Mouse (Mus musculus) forebrain, embryonic 16.5 days (tissue): ENCODE measurements around the gene Ube2g2. TPM values are rescaled to one million over a fixed set of nuclear protein-coding genes. Genes with fewer than 3 reads are reported as not detected.
A peak's percentile ranks its signal among the peaks of the same experiment; 100 is the strongest.

Experiments used
- ATAC-seq: fragments of 200-750 bp; cut with Nextera tagmentation; 2 replicates; pipeline ENCODE4 v1.8.0; 2017; ENCODE audit warnings: mild to moderate bottlenecking, moderate library complexity
- H3K27ac ChIP-seq: fragments of 300-500 bp; sonication (generic); 2 replicates; pipeline ENCODE4 v1.5.1; 2014; ENCODE audit warnings: low read length, control low read depth
- H3K27me3 ChIP-seq: fragments of 300-500 bp; sonication (generic); replicated peaks from 2 replicates; pipeline ENCODE4 v1.6.1; 2014; ENCODE audit warnings: low read length; ENCODE audit not compliant: control insufficient read depth, insufficient read depth
- H3K36me3 ChIP-seq: fragments of 300-500 bp; sonication (generic); 2 replicates; pipeline ENCODE4 v1.6.1; 2014; ENCODE audit not compliant: control insufficient read depth, insufficient read depth
- H3K4me1 ChIP-seq: fragments of 300-500 bp; sonication (generic); replicated peaks from 2 replicates; pipeline ENCODE4 v1.6.1; 2014; ENCODE audit warnings: low read length; ENCODE audit not compliant: control insufficient read depth, insufficient read depth
- H3K4me2 ChIP-seq: fragments of 300-500 bp; sonication (generic); 2 replicates; pipeline ENCODE4 v1.6.1; 2014; ENCODE audit warnings: mild to moderate bottlenecking, low read length, control low read depth
- H3K4me3 ChIP-seq: fragments of 300-500 bp; sonication (generic); replicated peaks from 2 replicates; pipeline ENCODE4 v1.5.1; 2014; ENCODE audit warnings: mild to moderate bottlenecking, low read length, control low read depth
- H3K9ac ChIP-seq: fragments of 300-500 bp; sonication (generic); replicated peaks from 2 replicates; pipeline ENCODE4 v1.6.1; 2014; ENCODE audit warnings: low read depth, low read length, control low read depth
- H3K9me3 ChIP-seq: fragments of 300-500 bp; sonication (generic); 2 replicates; pipeline ENCODE4 v1.6.1; 2016; ENCODE audit warnings: low read length; ENCODE audit not compliant: control insufficient read depth
- WGBS: fragments of 180-500 bp; shearing (Covaris S2); extraction: QIAGEN DNeasy Blood & Tissue Kit; methylation state at CpG from one replicate; pipeline ENCODE4 v1.1.7; 2014; 5-methylcytosine and 5-hydroxymethylcytosine counted together
- polyA plus RNA-seq: library from polyadenylated mRNA; unstranded; fragments of >200 nt; fragmentation: Nextera tagmentation; extraction: Ambion mirVana; gene quantifications from 2 replicates; pipeline ENCODE4 v1.2.1, GENCODE M21; 2015

Ube2g2 gene
- 107 and 114 TPM in 2 replicates for polyA plus RNA-seq

DNA sequence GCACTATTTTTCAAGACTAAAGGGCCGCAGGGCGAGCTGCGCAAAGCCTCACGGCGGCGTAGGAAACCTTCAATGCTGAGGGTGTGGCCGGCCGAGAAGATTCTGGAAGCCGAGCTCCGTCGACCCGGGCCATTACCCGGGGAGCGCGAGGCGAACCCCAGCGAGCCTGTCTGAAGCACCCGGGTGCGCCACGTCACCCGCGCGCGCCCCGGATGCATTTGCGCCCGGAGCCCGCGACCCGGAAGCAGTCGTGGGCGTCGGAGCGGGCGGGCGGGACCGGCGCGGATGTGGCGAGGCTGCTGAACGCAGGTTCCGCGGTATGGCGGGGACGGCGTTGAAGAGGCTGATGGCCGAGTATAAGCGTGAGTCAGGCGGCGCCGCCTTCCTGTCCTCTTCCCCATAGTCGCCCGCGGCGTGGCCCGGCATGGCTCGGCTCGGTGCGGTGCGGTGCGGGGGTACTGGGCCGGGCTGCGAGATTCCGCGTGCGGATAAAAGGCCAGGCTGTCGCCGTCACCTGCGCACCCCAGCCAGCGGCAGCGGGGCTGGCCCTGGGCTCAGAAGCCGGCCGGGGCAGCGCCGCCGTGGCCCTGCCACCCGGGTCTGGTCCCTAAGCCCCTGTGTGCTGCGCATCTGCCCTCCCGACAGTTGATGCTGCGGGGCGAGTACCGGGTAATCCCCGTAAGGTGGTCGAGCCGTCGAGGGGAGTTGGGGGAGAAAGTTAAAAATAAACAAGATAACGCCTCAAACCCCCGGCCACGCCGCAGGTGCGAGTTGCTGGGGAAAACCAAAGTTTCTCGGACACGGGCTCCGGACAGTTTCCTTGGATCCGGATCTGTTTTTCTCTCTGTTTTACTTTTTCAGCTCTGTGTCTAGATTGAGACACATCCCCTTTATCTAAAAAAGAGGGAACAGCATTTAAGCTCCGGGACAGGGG lies at the start of gene Ube2g2:
Gene Ube2g2, plus strand, starts transcription at position 221 of the 934 bp plus-strand sequence.
- H3K4me1 ChIP-seq = peaks cover 36% of the 10 kb centered on the region
- peak within 1 kb of the TSS; percentile 87 for H3K4me2 ChIP-seq
- ATAC-seq = peak; percentile 93
- H3K4me3 ChIP-seq = peak within 1 kb of the TSS; percentile 99
- under 1% methylated on average over 77 of the region's 96 CpGs for WGBS
- peak within 1 kb of the TSS; percentile 89 for H3K27ac ChIP-seq
- H3K9me3 ChIP-seq = no peaks in the 10 kb centered on the region
- H3K27me3 ChIP-seq = no peaks in the 10 kb centered on the region
- peak within 1 kb of the TSS; percentile 95 for H3K9ac ChIP-seq
- peaks cover 8% of the 10 kb centered on the region; the same call in 1 of the 2 replicates for H3K36me3 ChIP-seq

DNA sequence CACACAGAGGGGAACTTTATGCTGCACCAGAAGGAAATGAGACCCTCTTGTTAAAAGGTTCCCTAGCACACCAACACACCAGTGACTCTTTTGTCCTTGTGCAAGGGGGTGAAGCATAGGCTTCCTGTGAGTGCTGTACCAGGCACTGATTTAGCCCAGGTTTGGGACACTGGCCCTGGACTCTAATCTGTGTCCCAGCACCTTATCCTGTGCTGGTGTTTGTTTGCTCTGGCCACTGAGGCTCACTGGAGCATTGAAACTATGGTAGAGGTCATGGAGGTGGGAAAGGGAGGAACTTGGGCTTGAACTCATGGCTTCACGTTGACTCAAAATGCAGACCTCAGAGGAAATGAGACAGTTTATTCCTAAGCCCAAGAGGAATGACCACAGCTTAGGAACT lies 48.9 kb upstream of the Ube2g2 start:
- Histone ChIP-seq H3K27ac (no peak overlapping the region), H3K4me3 (no peak overlapping the region), H3K27me3 (no peaks in the 10 kb centered on the region), H3K9me3 (no peaks in the 10 kb centered on the region), H3K36me3 (no peaks in the 10 kb centered on the region), H3K4me2 (no peak overlapping the region), H3K9ac (no peak overlapping the region), H3K4me1 (no peaks in the 10 kb centered on the region)
- WGBS = 89% methylated on average over 1 of the region's 1 CpGs
- no peak for ATAC-seq

- no peaks in the 10 kb centered on the region for H3K9me3 ChIP-seq
- H3K4me2 ChIP-seq = no peak overlapping the region
- 66% methylated on average over 10 of the region's 10 CpGs for WGBS
- no peak overlapping the region for H3K4me3 ChIP-seq
- no peaks in the 10 kb centered on the region for H3K36me3 ChIP-seq
- H3K27ac ChIP-seq = no peak overlapping the region
- peaks cover 11% of the 10 kb centered on the region for H3K4me1 ChIP-seq
- no peaks in the 10 kb centered on the region for H3K27me3 ChIP-seq
- no peak overlapping the region for H3K9ac ChIP-seq
- ATAC-seq = no peak
Observed at GRCm38 (mm10) chr10:77580027-77580920, 41.8 kb upstream of the Ube2g2 start.

DNA sequence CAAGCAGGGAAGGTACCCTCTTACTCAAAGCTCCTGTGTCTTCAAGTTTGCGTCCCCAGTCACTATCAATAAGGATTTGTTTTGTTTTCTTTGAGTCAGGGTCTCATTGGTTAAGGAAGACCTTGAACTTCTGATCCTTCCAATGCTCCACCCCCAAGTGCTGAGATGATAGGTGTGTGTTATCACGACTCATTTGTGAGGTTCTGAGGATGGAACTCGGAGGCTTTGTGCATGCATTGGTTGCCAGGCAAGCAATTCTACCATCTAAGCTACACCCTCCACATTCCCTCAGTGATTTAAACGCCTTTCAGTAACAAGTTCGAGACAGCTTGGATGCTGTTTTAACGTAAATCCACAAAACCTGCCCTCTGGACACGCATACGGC lies 41.1 kb upstream of the Ube2g2 start:
- no peaks in the 10 kb centered on the region for H3K36me3 ChIP-seq
- H3K9me3 ChIP-seq = no peaks in the 10 kb centered on the region
- H3K27ac ChIP-seq = peak overlapping the region; percentile 76
- peak overlapping the region; percentile 76 for H3K4me2 ChIP-seq
- H3K4me1 ChIP-seq = peaks cover 11% of the 10 kb centered on the region
- no peaks in the 10 kb centered on the region for H3K27me3 ChIP-seq
- peak overlapping the region; percentile 74 for H3K4me3 ChIP-seq
- peak overlapping the region; percentile 72 for H3K9ac ChIP-seq
- WGBS = 8% methylated on average over 8 of the region's 8 CpGs
- peak; percentile 24 for ATAC-seq

GRCm38 (mm10) chr10:77581408-77582284 lies 40.4 kb upstream of the Ube2g2 start, which contains the start of gene Pttg1ip:
Pttg1ip (plus strand) TSS chr10:77581720.
- peak; percentile 98 for ATAC-seq
- Histone ChIP-seq H3K9ac (peak within 1 kb of the TSS; percentile 80), H3K36me3 (no peaks in the 10 kb centered on the region), H3K27me3 (no peaks in the 10 kb centered on the region), H3K4me2 (peak within 1 kb of the TSS; percentile 92), H3K27ac (peak within 1 kb of the TSS; percentile 85), H3K4me3 (peak within 1 kb of the TSS; percentile 74), H3K4me1 (peaks cover 11% of the 10 kb centered on the region), H3K9me3 (no peaks in the 10 kb centered on the region)
- WGBS = under 1% methylated on average over 64 of the region's 64 CpGs

GRCm38 (mm10) chr10:77582285-77582618 lies 39.8 kb upstream of the Ube2g2 start:
- Histone ChIP-seq H3K36me3 (no peaks in the 10 kb centered on the region), H3K4me2 (peak overlapping the region; percentile 92), H3K27me3 (no peaks in the 10 kb centered on the region), H3K4me3 (peak overlapping the region; percentile 74), H3K9me3 (no peaks in the 10 kb centered on the region), H3K9ac (peak overlapping the region; percentile 80), H3K4me1 (peaks cover 11% of the 10 kb centered on the region), H3K27ac (no peak overlapping the region)
- ATAC-seq = no peak
- WGBS = 10% methylated on average over 8 of the region's 8 CpGs

GRCm38 (mm10) chr10:77583795-77584422 lies 38.2 kb upstream of the Ube2g2 start:
- WGBS = 78% methylated on average over 10 of the region's 10 CpGs
- H3K9ac ChIP-seq = no peak overlapping the region
- no peak overlapping the region for H3K27ac ChIP-seq
- H3K4me2 ChIP-seq = no peak overlapping the region
- H3K36me3 ChIP-seq = no peaks in the 10 kb centered on the region
- H3K4me3 ChIP-seq = no peak overlapping the region
- ATAC-seq = no peak
- H3K4me1 ChIP-seq = peaks cover 11% of the 10 kb centered on the region
- H3K27me3 ChIP-seq = no peaks in the 10 kb centered on the region
- H3K9me3 ChIP-seq = no peaks in the 10 kb centered on the region

DNA sequence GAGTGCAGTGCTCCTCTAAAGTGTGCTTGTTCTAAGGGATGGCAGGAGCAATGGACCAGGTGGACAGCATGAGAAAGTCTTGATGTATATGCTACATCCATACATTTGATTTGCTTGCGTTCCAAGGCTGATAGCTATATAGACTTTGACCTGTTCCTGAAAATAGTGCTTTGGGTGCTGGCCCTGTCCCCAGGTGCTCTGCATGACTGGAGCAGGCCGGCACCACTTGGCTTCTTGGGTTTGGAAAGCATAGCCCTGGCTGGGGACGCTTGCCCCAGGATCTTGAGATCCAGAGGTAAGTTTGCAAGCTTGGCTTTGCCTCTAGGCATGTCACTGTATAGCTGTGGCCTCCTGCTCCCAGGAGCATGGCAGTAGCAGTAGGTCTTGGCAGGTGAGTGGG lies 35.4 kb upstream of the Ube2g2 start:
- H3K4me3 ChIP-seq = no peak overlapping the region
- H3K4me1 ChIP-seq = peaks cover 11% of the 10 kb centered on the region
- no peak overlapping the region for H3K27ac ChIP-seq
- no peak for ATAC-seq
- H3K36me3 ChIP-seq = no peaks in the 10 kb centered on the region
- H3K27me3 ChIP-seq = no peaks in the 10 kb centered on the region
- H3K4me2 ChIP-seq = no peak overlapping the region
- H3K9ac ChIP-seq = no peak overlapping the region
- WGBS = 91% methylated on average over 3 of the region's 3 CpGs
- no peaks in the 10 kb centered on the region for H3K9me3 ChIP-seq
